Mouse (Mus musculus) ES-E14 (cell line): Measurements from ENCODE around the gene Mlkl. TPM values are rescaled to one million over a fixed set of nuclear protein-coding genes. Genes with fewer than 3 reads are reported as not detected.
A peak's percentile ranks its signal among the peaks of the same experiment; 100 is the strongest.

Experiments used
- DNase-seq: peaks from one replicate; pipeline ENCODE4 v3.0.0-alpha.2; 2013; ENCODE audit warnings: low read depth, low spot score
- H3K27ac ChIP-seq: 2 replicates; pipeline ENCODE4 v1.5.1; 2012; ENCODE audit warnings: low read depth, mild to moderate bottlenecking, low read length, moderate library complexity, mixed read lengths; ENCODE audit not compliant: poor library complexity, insufficient read depth, severe bottlenecking
- H3K36me3 ChIP-seq: 2 replicates; pipeline ENCODE4 v1.6.1; 2012; ENCODE audit warnings: mild to moderate bottlenecking, low read length, moderate library complexity, mixed read lengths; ENCODE audit not compliant: control insufficient read depth, poor library complexity, insufficient read depth, severe bottlenecking
- H3K4me1 ChIP-seq, 2 experiments: fragments of 150-350 bp in 1 of 2; sonication (generic) in 1 of 2; 2 replicates each; pipeline ENCODE4 v1.6.1; 2012; ENCODE audit warnings: low read length in 2 of 2, mild to moderate bottlenecking in 1 of 2, mixed read lengths in 1 of 2; ENCODE audit not compliant: control insufficient read depth in 2 of 2, insufficient read depth in 2 of 2, poor library complexity in 1 of 2
- H3K4me3 ChIP-seq, 2 experiments: fragments of 150-350 bp in 1 of 2; sonication (generic) in 1 of 2; 2 replicates each; pipeline ENCODE4 v1.5.1; 2012; ENCODE audit warnings: low read length in 2 of 2, low read depth in 1 of 2, mild to moderate bottlenecking in 1 of 2, mixed read lengths in 1 of 2; ENCODE audit not compliant: insufficient read depth in 1 of 2, poor library complexity in 1 of 2, severe bottlenecking in 1 of 2
- H3K9ac ChIP-seq: 2 replicates; pipeline ENCODE4 v1.6.1; 2012; ENCODE audit warnings: low read depth, mild to moderate bottlenecking, low read length, mixed read lengths; ENCODE audit not compliant: poor library complexity, insufficient read depth, severe bottlenecking
- H3K9me3 ChIP-seq: fragments of 150-350 bp; sonication (generic); 2 replicates; pipeline ENCODE4 v1.6.1; 2012; ENCODE audit warnings: low read depth, mild to moderate bottlenecking, low read length; ENCODE audit not compliant: control insufficient read depth, insufficient read depth
- CHD2 ChIP-seq: IDR thresholded peaks from 2 replicates; pipeline ENCODE4 v1.6.1; 2014; ENCODE audit warnings: mild to moderate bottlenecking, low read depth, low read length, inconsistent platforms
- HCFC1 ChIP-seq: IDR thresholded peaks from 2 replicates; pipeline ENCODE4 v1.6.1; 2012; ENCODE audit warnings: low read length, inconsistent platforms, borderline replicate concordance; ENCODE audit not compliant: insufficient read depth
- MAFK ChIP-seq: IDR thresholded peaks from 2 replicates; pipeline ENCODE4 v1.6.1; 2014; ENCODE audit warnings: mild to moderate bottlenecking, low read depth, low read length, inconsistent platforms; ENCODE audit not compliant: insufficient read depth
- ZC3H11A ChIP-seq: IDR thresholded peaks from 2 replicates; pipeline ENCODE4 v1.6.1; 2012; ENCODE audit warnings: low read depth, mild to moderate bottlenecking, inconsistent platforms, low read length, borderline replicate concordance
- ZNF384 ChIP-seq: IDR thresholded peaks from 2 replicates; pipeline ENCODE4 v1.6.1; 2012; ENCODE audit warnings: low read depth, low read length, inconsistent platforms
- in situ Hi-C, 2 experiments: fragments of 600-800 bp; cut with MboI; formaldehyde crosslinking; loops; one replicate each; pipeline ENCODE4 v1.15.1; 2025; ENCODE audit warnings: low sequenced_read_pairs in 2 of 2, inconsistent platforms in 1 of 2; ENCODE audit not compliant: unreplicated experiment in 2 of 2
- total RNA-seq: library from RNA; depleted of rRNA; stranded (reverse); fragments of 300-350 nt; gene quantifications from 2 replicates; pipeline ENCODE4 v1.2.3, GENCODE M21; 2012; rRNA removed

Gene Mlkl
- 0.95 and 1.2 TPM in 2 replicates for total RNA-seq

DNA sequence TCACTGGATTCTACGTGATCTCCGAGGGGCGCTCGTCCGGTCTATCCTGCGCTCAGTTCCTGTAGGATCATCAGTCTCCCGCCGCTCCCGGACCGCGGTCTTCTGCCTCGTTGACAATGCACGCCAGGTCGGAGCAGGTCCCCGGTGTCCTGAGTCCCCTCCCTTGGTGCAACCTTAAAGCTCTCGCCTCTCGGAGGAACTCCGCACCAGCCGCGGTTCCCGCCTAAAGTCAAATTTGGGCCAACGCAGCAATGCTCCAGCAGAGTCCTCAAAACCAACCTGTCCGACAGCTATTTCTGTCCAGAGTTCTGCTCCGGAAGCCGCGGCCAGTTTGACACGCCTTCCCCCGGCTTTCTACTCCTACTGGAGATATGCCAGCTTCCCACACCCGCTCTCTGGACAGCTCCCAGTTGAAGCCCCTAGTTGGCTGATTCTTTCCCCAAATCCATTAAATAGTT is at the start of gene Mlkl:
Mlkl (minus strand) TSS at position 288 of the 458 bp plus-strand sequence.
- H3K4me1 ChIP-seq: no peaks in the 10 kb centered on the region; a peak in 1 of 4 replicates
- DNase-seq: peak; percentile 34
- in situ Hi-C loops: no loop called here
- TF ChIP-seq ZC3H11A (no peak), HCFC1 (no peak), MAFK (0 out of 2 replicates have a peak, but pooled peaks have one; percentile 34)
- H3K36me3 ChIP-seq: no peaks in the 10 kb centered on the region
- H3K9ac ChIP-seq: peak within 1 kb of the TSS; percentile 36; the same call in 1 of the 2 replicates
- H3K4me3 ChIP-seq: peak within 1 kb of the TSS; percentile 62 to 69
- no peak within 1 kb of the TSS for H3K27ac ChIP-seq
- H3K9me3 ChIP-seq: no peaks in the 10 kb centered on the region

DNA sequence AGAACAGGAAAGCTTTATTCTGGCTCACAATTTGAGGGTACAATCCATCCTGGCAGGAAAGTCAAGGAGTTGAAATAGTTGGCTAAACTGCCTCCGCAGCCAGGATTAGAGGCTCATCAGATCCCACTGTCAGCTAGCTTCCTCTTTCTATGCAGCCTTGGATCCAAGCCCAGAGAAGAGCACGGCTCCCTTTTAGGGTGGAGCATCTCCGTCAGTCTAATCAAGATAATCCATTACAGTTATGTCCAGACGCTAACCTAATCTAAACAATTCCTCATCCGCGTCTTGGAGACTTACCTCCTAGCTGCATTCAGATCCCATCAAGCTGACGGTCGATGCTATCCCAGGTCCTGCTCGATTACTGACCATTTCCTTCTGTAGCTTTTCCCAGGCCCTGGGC is 47.9 kb upstream of the Mlkl start:
- in situ Hi-C loops: no loop called here

DNA sequence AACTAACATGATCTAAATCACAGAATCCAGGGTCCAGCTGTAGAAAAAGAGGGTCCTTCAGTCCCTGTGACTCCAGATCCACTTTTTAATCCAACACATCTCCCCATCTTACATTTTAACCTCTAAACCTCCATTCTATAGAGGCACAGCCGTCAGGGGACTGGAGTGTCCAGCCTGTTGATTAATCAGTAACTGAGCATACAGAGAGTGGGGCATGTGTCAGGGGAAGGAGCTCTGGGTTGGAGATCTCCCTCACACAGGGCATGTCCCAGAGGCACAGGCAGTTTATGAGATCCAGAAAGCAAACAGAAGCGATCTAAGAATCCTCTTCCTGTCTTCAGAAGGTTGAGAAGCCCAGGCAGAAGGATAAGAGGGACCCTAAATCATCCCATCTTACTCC is 46.7 kb upstream of the Mlkl start:
- TF ChIP-seq MAFK (no peak), HCFC1 (no peak), ZNF384 (no peak), ZC3H11A (no peak), CHD2 (no peak)
- Histone ChIP-seq H3K4me1 (no peaks in the 10 kb centered on the region), H3K27ac (no peak overlapping the region), H3K36me3 (no peaks in the 10 kb centered on the region), H3K9ac (no peak overlapping the region), H3K9me3 (no peaks in the 10 kb centered on the region), H3K4me3 (no peak overlapping the region)
- in situ Hi-C loops: no loop called here
- DNase-seq: no peak

More for the DNA sequence above, 47.9 kb upstream of the Mlkl start:
- Histone ChIP-seq H3K4me3 (no peak overlapping the region), H3K36me3 (no peaks in the 10 kb centered on the region), H3K27ac (no peak overlapping the region), H3K9ac (no peak overlapping the region), H3K9me3 (no peaks in the 10 kb centered on the region), H3K4me1 (no peaks in the 10 kb centered on the region)
- no peak for DNase-seq
- no peak for TF ChIP-seq HCFC1
- no peak for TF ChIP-seq MAFK
- TF ChIP-seq ZNF384: no peak
- no peak for TF ChIP-seq ZC3H11A
- no peak for TF ChIP-seq CHD2

GRCm38 (mm10) chr8:111375192-111375591 is 37.2 kb upstream of the Mlkl start:
- H3K9ac ChIP-seq: no peak overlapping the region
- DNase-seq: no peak
- TF ChIP-seq MAFK (no peak), HCFC1 (no peak), ZC3H11A (no peak), ZNF384 (no peak)
- in situ Hi-C loops: no loop called here
- H3K4me1 ChIP-seq: no peaks in the 10 kb centered on the region
- H3K36me3 ChIP-seq: no peaks in the 10 kb centered on the region
- H3K4me3 ChIP-seq: no peak overlapping the region
- H3K27ac ChIP-seq: no peak overlapping the region
- H3K9me3 ChIP-seq: no peaks in the 10 kb centered on the region

DNA sequence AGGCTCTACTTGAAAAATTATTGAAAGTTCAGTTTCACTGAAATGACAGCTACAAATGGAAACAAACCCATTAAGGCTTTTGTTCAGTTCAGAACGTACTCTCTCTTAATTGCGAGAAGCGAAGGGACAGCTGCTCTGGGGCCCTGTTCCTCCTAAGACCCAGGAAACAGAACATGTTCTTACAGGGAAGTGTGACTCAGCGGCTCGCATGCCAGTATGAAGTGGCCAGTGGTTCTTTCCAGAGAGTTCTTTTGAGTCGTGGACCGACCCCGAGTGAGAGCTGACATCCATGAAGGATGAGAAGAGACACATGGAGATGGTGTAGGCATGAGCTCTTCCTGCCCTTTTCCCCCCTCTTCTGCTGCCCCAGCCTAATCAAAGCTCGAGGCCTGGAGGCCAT is 31.7 kb upstream of the Mlkl start:
- no peak overlapping the region for H3K27ac ChIP-seq
- in situ Hi-C loops: no loop called here
- H3K9ac ChIP-seq: no peak overlapping the region
- no peak overlapping the region for H3K4me3 ChIP-seq
- TF ChIP-seq MAFK: no peak
- no peak for TF ChIP-seq HCFC1
- TF ChIP-seq CHD2: no peak
- TF ChIP-seq ZNF384: no peak
- no peak for TF ChIP-seq ZC3H11A
- no peaks in the 10 kb centered on the region; the same call in 1 of the 2 replicates for H3K9me3 ChIP-seq
- 0 out of 4 replicates have a peak, but pooled peaks cover 0 to 2% of the 10 kb centered on the region in 2 experiments for H3K4me1 ChIP-seq
- no peak for DNase-seq
- no peaks in the 10 kb centered on the region for H3K36me3 ChIP-seq
